Mouse (Mus musculus) R1 (cell line): Measurements from ENCODE around the gene Srsf7.
A peak's percentile ranks its signal among the peaks of the same experiment; 100 is the strongest.

Source experiments
- DNase-seq: peaks from one replicate; pipeline ENCODE4 v3.0.0-alpha.2; 2018; ENCODE audit warnings: low read depth, low spot score

The Srsf7 gene

GRCm38 (mm10) chr17:80156905-80157304 lies 50.2 kb downstream of the Srsf7 start:
- DNase-seq = no peak

GRCm38 (mm10) chr17:80153631-80154030 lies 53.5 kb downstream of the Srsf7 start:
- peak; percentile 90 for DNase-seq

DNA sequence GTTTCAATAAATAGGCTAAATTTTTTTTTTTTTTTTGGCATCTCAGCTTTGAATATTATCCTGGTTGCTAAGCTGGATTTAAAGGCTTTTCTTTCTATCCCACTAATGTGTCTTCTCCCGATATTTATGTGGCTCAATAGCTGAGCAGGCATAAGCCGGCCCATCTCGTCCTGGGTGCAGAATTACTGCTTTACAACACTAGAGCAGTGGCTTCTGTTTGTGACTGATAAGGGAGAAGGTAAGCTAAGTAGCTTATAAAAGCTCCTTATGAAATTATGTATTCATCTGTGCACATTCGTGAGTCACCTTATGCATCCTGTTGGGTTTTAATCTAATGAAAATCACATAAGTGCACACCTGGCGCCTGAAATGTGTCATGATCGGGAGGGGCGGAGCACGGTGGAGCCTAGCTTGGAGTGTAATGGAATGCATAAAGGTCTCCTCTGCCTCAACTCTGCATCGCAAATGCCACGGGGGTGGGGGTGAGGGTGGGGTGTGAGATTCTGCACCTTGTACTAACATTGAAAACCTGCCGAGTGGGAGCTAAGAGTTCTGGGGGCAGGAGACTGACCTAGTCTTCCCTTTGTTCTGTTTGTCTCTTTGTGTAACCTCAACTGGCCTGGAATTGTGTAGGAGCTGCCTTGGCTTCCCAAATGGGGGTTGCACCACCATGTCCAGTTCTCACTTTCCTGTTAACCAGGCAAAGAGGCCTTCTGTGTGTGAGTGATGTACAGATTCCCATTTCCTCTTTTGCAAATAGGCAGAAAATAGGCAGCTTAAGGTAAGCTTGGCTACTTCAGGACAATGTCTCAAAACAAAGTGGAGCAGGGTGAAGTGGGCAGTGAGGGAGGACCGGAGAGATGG lies 54.1 kb downstream of the Srsf7 start:
- peak; percentile 59 for DNase-seq

GRCm38 (mm10) chr17:80151353-80151752 lies 55.8 kb downstream of the Srsf7 start:
- DNase-seq = peak; percentile 93
